Mouse (Mus musculus): ENCODE measurements around the gene Cfap100. TPM values are rescaled to one million over a fixed set of nuclear protein-coding genes. Genes with fewer than 3 reads are reported as not detected.

The Cfap100 gene
- total RNA-seq (2021): under 1 TPM in 1 of 2 experiments, not detected in 1; 0.30 TPM
- long read RNA-seq, experiment 1, partial matches to known transcripts: 1 of 1 reads
- long read RNA-seq, experiment 1, other reads (novel, unspliced or antisense): 0 of 1 reads
- long read RNA-seq, experiment 2: 0 reads

GRCm38 (mm10) chr6:90428380-90428974, at the start of gene Cfap100:
Gene Cfap100, minus strand, starts transcription at chr6:90428797.
- DNase-seq: peak; percentile 65 to 75
- intact Hi-C loops (cut with DNase I): loop anchor here (10.0 kb wide), 2 partner anchors 94 to 754 kb away; partner anchors contain the start of gene Uroc1

- intact Hi-C loops (cut with DNase I): no loop called here
- peak; percentile 58 for DNase-seq
Measured at GRCm38 (mm10) chr6:90476941-90477518, 48.4 kb upstream of the Cfap100 start.

DNA sequence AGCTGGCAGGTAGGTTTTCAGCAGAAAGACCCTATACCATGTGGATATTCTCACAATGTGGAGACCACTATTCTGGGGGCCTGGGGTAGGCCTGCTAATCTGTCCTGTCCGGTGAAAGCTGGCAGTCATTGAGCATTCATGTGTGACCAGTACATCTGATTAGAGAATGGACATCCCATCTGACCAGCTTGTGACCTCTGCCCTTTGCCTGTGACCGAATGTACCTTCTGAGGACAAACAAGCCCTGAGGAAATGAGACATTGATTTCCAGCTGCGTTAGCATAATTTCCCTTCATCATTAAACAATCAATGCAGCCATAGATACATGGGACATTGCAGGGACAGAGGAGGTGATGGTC, 47.2 kb upstream of the Cfap100 start:
- intact Hi-C loops (cut with DNase I): no loop called here
- DNase-seq: no peak

GRCm38 (mm10) chr6:90475176-90475853, 46.7 kb upstream of the Cfap100 start:
- no peak for DNase-seq
- intact Hi-C loops (cut with DNase I): no loop called here

DNA sequence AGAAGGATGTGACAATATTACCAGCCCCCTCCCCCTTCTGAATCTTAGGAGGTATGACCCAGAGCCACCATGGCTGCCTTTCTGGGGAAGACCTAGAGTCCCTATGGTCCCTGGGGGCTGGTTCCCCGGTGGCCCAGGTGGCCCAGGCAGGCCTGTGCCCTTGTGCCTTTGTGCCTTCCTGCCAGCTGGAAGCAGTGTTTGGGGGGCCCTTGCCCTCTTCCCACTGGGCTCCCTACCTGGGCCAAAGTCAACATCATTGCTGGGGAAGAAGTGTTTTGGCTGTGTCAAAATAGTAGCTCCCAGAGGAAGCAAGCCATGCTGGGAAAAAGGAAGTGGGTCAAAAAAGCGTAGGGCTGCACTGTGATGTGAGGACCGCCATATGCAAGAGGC, 45.8 kb upstream of the Cfap100 start:
- no peak for DNase-seq
- intact Hi-C loops (cut with DNase I): no loop called here

DNA sequence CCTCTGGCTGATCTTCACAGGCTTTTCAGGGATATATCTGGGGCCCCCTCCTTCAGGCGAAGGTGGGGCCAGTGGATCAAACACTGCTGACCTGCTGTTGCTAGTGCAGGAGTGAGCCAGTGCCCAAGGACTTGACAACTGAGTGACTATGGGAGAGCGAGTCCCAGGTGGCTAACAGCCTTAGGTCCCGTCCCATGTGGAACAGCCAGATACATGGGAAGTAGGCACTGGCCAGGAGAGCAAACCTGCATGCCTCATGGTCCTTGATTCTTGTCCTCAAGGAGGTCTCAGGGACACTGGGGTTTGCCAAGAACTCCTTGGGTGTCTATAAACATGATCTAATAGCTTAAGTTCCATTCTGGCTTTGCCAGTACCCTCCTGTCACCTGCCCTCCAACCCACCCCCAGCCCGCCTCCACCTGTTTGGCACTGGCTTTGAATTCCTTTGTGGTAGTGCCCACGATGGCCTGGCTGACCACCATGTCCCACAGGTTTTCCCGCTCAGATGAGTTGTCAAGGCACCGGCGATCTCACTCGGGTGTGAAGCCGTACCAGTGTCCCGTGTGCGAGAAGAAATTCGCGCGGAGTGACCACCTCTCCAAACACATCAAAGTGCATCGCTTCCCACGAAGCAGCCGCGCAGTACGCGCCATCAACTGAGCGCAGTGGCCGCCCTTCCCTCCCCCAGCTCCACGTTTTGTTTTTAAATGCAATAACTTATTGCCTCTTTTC, 45.2 kb upstream of the Cfap100 start:
- intact Hi-C loops (cut with DNase I): no loop called here
- no peak for DNase-seq

- intact Hi-C loops (cut with DNase I): no loop called here
- peak in 1 of 2 experiments; percentile 49 for DNase-seq
Measured at GRCm38 (mm10) chr6:90472697-90473096, 44.1 kb upstream of the Cfap100 start.

- DNase-seq: no peak
- intact Hi-C loops (cut with DNase I): no loop called here
Measured at GRCm38 (mm10) chr6:90472079-90472478, 43.5 kb upstream of the Cfap100 start.

DNA sequence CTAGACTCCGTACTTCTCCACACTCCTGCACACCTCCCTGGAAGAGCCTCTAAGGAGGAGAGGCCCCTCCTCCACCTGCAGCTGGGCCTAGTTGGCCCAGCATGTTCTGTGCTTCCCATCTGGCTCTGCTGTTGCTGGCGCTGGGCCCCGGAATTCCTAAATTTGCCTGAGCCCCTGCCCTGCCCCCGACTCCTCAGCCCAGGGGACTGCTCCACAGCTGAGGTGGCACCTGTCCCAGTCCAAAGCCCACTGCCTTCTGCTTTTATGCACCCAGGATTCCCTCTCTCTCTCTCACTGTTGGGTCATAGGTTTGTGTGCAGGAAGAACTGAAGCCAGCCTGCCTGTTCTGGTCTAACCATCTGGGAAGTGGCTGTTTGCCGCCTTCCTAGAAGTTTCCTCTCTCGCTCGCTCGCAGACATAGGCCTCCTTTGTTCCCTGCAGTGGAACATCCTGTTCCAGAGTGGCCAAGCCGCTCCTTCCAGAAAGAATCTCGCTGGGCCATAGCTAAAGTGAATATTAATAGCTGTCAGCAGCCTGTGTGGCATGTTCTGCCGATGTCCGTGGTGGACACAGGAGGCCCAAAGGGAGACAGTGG, 42.4 kb upstream of the Cfap100 start:
- intact Hi-C loops (cut with DNase I): no loop called here
- DNase-seq: peak; percentile 54 to 67

- intact Hi-C loops (cut with DNase I): no loop called here
- DNase-seq: no peak
Measured at GRCm38 (mm10) chr6:90470255-90470654, 41.7 kb upstream of the Cfap100 start.

DNA sequence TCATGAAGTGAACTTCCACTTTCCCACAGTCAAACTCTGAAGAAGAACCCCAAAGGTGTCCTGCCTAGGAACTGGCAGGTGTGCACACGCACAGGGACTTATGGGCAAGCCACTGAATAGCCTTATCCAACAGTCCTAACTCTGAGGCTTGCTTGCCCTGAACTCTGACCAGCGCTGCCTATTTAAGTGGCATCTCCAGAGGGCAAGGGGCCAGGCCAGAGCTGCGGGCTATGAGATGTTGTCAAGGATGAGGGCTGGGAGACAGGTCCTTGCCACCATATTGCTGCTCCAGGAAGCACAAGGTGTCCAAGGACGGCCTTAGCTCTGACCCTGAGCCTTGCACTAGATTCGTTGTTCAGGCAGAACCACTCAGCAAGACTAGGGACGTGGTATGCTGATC, 40.4 kb upstream of the Cfap100 start:
- DNase-seq: no peak
- intact Hi-C loops (cut with DNase I): no loop called here

GRCm38 (mm10) chr6:90468216-90468615, 39.6 kb upstream of the Cfap100 start:
- intact Hi-C loops (cut with DNase I): no loop called here
- DNase-seq: no peak

DNA sequence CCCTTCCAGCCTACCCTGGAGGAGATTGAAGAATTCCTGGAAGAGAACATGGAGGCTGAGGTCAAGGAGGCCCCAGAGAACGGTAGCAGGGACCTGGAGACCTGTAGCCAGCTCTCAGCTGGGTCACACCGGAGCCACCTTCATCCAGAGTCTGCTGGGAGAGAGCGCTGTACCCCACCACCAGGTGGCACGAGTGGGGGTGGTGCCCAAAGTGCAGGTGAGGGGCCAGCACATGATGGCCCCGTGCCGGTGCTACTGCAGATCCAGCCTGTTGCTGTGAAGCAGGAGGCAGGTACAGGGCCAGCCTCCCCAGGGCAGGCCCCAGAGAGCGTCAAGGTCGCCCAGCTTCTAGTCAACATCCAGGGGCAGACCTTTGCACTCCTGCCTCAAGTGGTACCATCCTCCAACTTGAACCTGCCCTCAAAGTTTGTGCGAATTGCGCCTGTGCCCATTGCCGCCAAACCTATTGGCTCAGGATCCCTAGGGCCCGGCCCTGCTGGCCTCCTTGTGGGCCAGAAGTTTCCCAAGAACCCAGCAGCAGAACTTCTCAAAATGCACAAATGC, 38.3 kb upstream of the Cfap100 start:
- DNase-seq: no peak
- intact Hi-C loops (cut with DNase I): no loop called here

GRCm38 (mm10) chr6:90466079-90466478, 37.5 kb upstream of the Cfap100 start:
- peak; percentile 59 to 78 for DNase-seq
- intact Hi-C loops (cut with DNase I): no loop called here

DNA sequence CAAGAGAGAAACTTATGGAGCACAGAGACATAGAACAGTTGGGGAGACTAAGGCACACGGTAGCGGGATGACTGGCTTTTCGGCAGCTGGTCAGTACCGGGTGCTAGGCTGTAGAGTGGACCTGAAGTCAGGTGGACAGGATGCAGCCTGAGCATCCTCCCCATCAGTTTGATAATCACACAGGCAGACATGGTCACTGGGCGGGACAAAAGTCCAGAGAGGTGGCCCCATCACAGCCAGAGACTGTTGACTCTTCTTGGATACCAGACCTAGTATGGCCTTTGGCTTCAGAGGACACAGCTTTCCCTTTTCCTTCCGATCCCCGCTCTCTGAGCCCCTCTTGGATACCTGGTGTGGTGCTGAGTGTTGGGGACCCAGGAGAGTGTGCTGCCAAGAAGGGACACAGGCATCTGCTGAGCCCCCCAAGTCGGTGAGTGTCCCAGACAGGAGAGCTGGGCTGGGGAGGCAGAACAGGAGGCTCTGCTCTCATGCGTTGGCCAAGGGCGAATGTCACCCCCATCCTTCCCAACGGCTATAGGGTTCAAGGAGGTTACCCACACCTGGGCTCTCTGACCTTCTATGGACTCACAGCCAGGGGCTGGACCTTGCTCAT, 36.5 kb upstream of the Cfap100 start:
- intact Hi-C loops (cut with DNase I): no loop called here
- DNase-seq: peak in 1 of 2 experiments; percentile 15

- intact Hi-C loops (cut with DNase I): loop anchor here (2.0 kb wide), 1 partner anchor 45 kb away; no protein-coding TSS in a partner anchor
- no peak for DNase-seq
Measured at GRCm38 (mm10) chr6:90463890-90464421, 35.4 kb upstream of the Cfap100 start.

GRCm38 (mm10) chr6:90463228-90463862, 34.7 kb upstream of the Cfap100 start:
- intact Hi-C loops (cut with DNase I): loop anchor here (2.0 kb wide), 1 partner anchor 45 kb away; no protein-coding TSS in a partner anchor
- DNase-seq: peak; percentile 87 to 96

DNA sequence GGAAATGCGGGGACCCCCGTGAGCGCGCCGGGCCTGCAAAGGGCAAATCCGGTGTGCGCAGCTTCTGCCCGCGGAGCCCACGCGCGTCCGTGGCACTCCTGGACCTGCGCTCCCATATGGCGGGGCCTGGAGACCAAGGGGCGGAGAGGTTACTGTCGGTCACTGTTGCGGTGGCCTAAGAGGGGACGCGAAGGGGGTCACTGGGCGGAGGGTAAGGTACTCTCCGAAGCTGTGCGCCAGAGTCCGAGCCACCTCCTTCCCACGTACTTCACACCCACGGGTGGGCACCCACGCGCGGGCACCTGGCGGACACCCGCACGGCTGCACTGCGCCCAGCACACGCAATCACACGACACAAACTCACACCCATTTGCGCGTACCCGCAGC, 34.2 kb upstream of the Cfap100 start:
- intact Hi-C loops (cut with DNase I): loop anchor here (2.0 kb wide), 1 partner anchor 46 kb away; no protein-coding TSS in a partner anchor
- no peak for DNase-seq

- DNase-seq: peak; percentile 70 to 79
- intact Hi-C loops (cut with DNase I): loop anchor here (2.0 kb wide), 1 partner anchor 47 kb away; no protein-coding TSS in a partner anchor
Measured at GRCm38 (mm10) chr6:90462181-90462706, 33.6 kb upstream of the Cfap100 start, which contains the start of gene Klf15. Gene Klf15, plus strand, starts transcription at chr6:90462576.

Data from gastrocnemius, postnatal 36 days (tissue).